Mouse (Mus musculus): ENCODE data around the gene Sap18b. TPM values are rescaled to one million over a fixed set of nuclear protein-coding genes. Genes with fewer than 3 reads are reported as not detected.

Sap18b gene
- total RNA-seq, 2 experiments from 2014 or later = 84.4 to 96.1 TPM

DNA sequence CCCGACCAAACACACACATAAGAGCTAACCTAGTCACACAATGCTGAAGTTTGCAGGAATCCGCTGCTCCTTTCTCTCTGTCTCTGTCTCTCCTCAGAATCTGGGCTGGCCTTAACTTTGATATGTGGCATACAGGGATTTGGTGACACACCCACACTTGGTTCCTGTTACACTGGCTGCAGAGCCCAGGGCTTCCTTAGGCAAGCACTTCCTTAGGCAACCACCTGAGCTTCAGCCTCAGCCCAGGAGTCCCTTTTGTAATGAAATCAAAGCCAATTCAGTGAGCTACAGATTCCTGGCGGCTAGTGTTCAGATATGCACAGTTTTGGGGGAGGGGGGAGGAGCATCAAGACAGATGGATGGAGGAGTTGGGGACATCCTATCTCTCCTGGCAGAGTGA lies 7.5 kb upstream of the Sap18b start:
- intact Hi-C loops (cut with DNase I) = no loop called here
- DNase-seq (ENCODE audit: low spot score) = no peak

- intact Hi-C loops (cut with DNase I) = no loop called here
- peak; percentile 21 for DNase-seq (ENCODE audit: low spot score)
Observed at GRCm38 (mm10) chr8:95818211-95818610, 6.9 kb upstream of the Sap18b start.

DNA sequence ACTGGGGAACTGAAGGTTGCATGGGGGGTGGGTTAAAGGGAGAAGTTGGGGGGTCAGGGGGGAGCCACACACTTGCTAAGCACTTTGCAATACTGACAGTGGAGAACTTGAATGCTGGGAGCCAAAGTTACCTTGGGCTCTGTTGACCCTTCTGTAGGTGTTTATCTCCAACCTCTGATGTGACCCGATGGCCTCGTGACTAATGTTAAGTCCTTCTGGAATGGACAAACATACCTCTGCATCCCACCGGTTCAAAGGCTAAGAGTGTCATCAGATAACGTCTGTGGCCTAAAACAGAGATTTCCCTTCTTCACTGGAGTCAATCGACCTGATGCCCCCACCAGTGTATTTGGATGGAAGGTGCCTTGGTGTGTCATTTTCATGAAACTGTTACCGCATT lies 3.9 kb upstream of the Sap18b start:
- no peak for DNase-seq (ENCODE audit: low spot score)
- intact Hi-C loops (cut with DNase I) = no loop called here

GRCm38 (mm10) chr8:95822096-95822495 lies 3.0 kb upstream of the Sap18b start:
- intact Hi-C loops (cut with DNase I) = no loop called here

GRCm38 (mm10) chr8:95822699-95823098 lies 2.4 kb upstream of the Sap18b start:
- DNase-seq (ENCODE audit: low spot score) = no peak
- intact Hi-C loops (cut with DNase I) = no loop called here

More at GRCm38 (mm10) chr8:95822096-95822495, 3.0 kb upstream of the Sap18b start:
- DNase-seq (ENCODE audit: low spot score) = no peak

- no peak for DNase-seq (ENCODE audit: low spot score)
- intact Hi-C loops (cut with DNase I) = loop anchor here (5.0 kb wide), 3 partner anchors 43 to 228 kb away; no protein-coding TSS in a partner anchor
Observed at GRCm38 (mm10) chr8:95830144-95830543, 5.0 kb downstream of the Sap18b start.

DNA sequence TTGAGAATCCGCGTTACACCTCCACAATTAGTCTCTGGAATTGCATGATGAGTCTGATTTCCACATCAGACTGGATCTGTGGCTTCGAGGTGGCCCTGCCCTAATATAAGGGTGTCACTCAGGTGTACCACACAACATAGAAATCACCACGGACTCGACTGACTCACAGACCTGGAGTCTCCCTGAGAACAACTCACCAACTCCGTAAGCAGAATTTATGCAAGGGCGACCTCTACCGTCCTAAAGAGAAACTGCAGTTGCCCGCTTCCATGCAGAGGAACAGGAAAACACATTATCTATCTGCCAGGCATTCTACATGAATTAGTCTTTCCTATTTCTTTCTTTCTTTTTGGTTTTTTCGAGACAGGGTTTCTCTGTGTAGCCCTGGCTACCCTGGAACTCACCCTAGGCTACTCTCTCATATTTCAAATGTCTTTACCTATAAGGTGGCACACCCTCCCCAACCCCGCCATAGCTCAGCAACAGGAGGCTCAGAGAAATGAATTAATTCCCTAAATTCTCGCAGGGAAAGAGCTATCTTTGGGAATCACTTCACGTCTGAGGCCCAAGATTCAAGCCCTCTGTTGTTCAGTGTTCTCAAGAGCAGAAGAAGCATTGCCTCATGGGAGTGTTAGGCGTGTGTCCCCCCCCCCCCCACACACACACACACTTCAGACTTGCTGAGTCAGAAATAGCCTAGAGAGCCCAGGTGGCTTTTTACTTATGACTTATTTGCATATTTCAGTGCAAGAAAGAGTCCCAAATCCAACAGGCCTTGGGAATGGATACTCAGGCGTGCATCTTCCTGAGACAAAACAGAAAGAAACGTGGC lies 7.7 kb downstream of the Sap18b start:
- intact Hi-C loops (cut with DNase I) = loop anchor here (2.0 to 5.0 kb wide), 4 partner anchors 46 to 231 kb away; no protein-coding TSS in a partner anchor
- peak; percentile 39 for DNase-seq (ENCODE audit: low spot score)

GRCm38 (mm10) chr8:95833435-95833984 lies 8.4 kb downstream of the Sap18b start:
- DNase-seq (ENCODE audit: low spot score) = no peak

DNA sequence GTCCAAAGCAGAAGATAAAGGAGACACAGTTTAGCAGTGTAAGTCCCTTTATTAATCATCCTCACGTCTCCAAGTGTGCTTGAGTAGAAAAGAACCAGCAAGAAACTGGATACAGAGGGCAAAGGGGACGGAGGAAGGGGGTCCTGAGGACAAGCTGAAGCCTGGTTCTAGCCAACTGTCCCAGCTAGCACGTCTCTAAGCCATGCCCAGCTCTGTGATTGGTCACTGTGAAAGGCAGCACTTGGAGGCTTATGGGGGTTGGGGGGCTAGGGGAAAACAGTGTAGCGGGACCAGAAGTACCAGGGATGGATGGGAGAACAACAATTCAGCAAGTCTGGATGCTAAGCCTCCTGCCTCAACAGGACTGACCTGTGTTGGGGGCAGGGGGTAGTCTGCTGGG lies 10.7 kb downstream of the Sap18b start:
- intact Hi-C loops (cut with DNase I) = no loop called here
- no peak for DNase-seq (ENCODE audit: low spot score)

More at GRCm38 (mm10) chr8:95833435-95833984, 8.4 kb downstream of the Sap18b start:
- intact Hi-C loops (cut with DNase I) = loop anchor here (2.0 to 5.0 kb wide), 4 partner anchors 46 to 231 kb away; no protein-coding TSS in a partner anchor

DNA sequence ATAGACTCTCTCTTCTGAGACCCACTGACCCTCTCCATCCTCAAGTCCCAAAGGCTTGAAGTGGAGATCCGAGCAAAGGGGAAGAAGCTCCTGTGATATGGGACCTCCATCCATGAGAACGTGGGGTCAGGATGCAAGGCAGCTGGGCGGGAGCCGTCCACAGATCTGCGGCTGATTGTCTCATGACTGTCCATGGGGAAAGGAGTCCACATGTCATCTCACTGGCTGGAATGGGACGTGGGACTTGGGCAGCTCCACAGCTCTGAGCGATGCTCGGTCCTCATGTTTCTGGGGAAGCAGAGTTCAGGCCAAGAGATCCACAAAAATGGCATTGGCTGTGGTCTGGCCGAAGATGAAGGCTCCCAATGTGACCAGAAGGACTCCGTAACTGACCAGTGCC lies 12.1 kb downstream of the Sap18b start:
- intact Hi-C loops (cut with DNase I) = no loop called here

DNA sequence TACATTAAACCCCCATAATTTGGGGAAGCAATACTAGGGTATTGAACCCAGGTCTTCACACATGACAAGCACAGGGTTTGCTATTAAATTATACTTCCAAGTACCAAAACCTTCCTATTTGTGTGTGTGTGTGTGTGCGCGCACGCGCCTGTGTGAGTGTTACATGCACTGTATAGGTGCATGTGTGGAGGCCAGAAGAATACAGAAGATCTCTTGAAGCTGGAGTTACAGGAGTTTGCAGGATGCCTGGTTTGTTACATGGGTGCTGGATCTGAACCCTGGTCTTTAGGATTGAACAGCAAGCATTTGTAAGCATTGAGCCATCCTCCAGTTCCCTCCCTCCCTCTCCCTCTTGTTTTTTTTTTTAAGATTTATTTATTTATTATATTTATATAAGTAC lies 14.1 kb downstream of the Sap18b start:
- intact Hi-C loops (cut with DNase I) = no loop called here
- DNase-seq (ENCODE audit: low spot score) = no peak

More for the DNA sequence above, 12.1 kb downstream of the Sap18b start:
- no peak for DNase-seq (ENCODE audit: low spot score)

- intact Hi-C loops (cut with DNase I) = no loop called here
- no peak for DNase-seq (ENCODE audit: low spot score)
Observed at GRCm38 (mm10) chr8:95841436-95841835, 16.3 kb downstream of the Sap18b start.

DNA sequence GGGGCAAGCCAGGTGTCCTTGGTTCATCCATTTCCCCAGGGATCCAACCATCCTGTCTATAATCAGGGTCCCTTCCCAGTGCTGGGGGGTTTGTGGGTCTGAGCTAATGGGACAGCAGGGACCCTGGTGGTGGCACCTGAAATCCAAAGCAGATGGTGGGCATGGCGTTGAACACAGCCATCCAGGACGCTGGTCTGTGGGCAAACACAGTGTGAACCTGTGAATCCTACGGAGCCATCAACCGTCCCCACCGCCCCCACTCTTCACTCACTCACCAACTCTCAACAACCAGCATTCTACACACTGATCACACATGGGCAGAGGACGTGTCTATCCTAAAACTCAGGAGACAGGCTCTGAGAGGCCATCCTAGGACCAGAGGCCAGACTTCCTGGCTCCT lies 18.8 kb downstream of the Sap18b start:
- intact Hi-C loops (cut with DNase I) = no loop called here

GRCm38 (mm10) chr8:95845026-95845425 lies 19.9 kb downstream of the Sap18b start:
- no peak for DNase-seq (ENCODE audit: low spot score)
- intact Hi-C loops (cut with DNase I) = no loop called here

More for the DNA sequence above, 18.8 kb downstream of the Sap18b start:
- no peak for DNase-seq (ENCODE audit: low spot score)

DNA sequence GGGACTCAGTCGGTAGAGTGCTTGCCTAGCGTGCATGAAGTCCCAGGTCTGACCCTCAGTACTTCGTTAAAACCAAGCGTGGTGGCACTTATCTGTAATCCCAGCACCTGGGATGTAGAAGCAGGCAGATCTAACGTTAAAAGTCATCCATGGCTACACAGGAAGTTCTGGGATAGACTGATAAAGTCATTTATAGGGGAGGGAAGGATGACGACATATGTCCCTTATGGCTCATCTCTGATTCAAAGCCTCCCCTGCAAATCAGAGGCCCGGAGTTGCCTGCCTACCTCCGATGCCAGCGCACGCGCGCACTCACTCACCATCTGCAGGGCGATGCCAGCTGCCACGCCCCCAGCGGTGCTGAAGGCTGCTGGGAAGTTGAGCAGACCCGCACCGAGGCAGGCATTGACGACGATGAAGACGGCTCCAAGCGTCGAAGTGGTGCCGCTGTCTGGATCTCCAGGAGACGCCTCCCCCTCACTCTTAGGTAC lies 23.0 kb downstream of the Sap18b start:
- DNase-seq (ENCODE audit: low spot score) = no peak
- intact Hi-C loops (cut with DNase I) = no loop called here

DNA sequence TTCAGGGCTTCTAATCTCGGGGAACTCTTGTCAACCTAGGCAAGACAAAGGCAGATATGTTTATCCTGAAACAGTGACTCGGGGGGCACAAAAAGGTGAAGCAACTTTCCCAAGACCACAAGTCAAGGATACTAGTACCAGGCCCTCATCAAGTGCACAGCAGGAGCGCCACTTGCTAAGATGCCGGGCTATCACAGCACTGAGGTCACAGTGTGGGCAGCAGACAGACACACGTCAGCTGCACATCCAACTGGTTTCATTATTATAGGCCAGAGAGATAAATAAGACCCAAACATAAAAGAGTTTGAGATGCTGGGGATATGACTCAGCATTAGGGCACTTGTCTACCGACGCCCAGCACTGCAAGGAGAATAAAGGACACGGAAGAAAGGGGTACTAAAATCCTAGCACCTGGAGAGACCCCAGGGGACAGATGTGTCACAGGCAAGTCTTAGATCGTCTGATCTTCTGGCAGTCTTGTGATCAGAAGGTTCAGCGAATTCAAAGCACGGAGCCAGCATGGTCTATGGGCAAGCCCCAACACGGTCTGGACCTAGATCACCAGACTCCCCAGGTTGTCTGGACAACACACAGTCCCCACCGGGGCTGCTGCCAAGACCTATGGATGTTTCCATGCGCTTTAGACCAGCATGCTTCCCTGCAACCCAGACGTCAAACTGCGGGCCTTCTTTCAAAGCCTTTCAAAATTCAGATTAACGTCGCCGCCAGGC lies 23.8 kb downstream of the Sap18b start:
- intact Hi-C loops (cut with DNase I) = no loop called here
- DNase-seq (ENCODE audit: low spot score) = no peak

- DNase-seq (ENCODE audit: low spot score) = no peak
- intact Hi-C loops (cut with DNase I) = loop anchor here (5.0 kb wide), 1 partner anchor 37 kb away; the partner anchor contains the start of gene Got2
Observed at GRCm38 (mm10) chr8:95850326-95850725, 25.2 kb downstream of the Sap18b start.

- DNase-seq (ENCODE audit: low spot score) = peak; percentile 36
- intact Hi-C loops (cut with DNase I) = loop anchor here (2.0 to 5.0 kb wide), 2 partner anchors 35 to 43 kb away; partner anchors contain the start of gene Got2
Observed at GRCm38 (mm10) chr8:95852290-95852689, 27.1 kb downstream of the Sap18b start.

- DNase-seq (ENCODE audit: low spot score) = peak; percentile 62
- intact Hi-C loops (cut with DNase I) = loop anchor here (2.0 to 5.0 kb wide), 2 partner anchors 34 to 44 kb away; partner anchors contain the start of gene Got2
Observed at GRCm38 (mm10) chr8:95853102-95853843, 28.1 kb downstream of the Sap18b start, which contains the start of gene Slc38a7. TSS of gene Slc38a7 (minus strand) at chr8:95853539.

All from heart, postnatal 25 days (tissue).